In the genomic region with DNA sequence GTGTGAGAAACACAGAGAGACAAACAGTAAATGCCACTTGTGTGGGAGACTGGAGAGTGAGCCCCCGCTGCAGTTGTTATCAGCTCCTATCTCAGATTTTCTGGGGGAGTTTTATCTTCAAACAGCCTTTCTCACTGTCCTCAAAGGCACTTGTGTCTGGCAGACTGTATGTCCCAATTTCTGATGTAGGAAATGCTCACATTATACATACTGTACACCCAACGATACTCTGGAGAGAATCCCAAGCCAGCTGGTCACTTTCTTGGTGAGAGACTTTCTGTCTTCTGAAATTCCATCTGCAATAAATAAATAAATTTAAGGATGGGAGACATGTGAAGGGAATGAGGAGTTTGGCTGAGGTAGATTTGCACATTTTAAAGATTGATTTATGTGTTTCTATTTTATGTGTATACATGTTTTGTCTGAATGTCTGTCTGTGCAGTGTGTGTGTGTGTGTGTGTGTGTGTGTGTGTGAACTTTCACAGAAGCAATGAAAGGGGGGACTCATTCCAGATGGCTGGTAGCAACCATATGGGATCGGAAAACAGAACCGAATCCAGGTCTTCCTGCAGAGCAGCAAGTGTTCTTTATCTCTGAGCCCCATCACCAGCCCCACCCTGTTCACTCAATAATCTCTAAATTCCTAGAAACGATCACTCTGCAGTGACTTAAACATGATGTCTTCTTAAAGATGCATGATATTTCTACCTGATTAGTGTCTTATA, we compare ENCODE assay signal across 13 mouse cellular contexts.
"Had no signal": no experiment of that assay in that cellular context is flagged by ENCODE, and none has a peak within 500 bp of the region (broad histone marks: within the 10 kb centered on the region; RNA-seq: fewer than 3 reads in every experiment).

No protein-coding gene starts in this region.

- H3K27ac ChIP-seq: kidney, embryonic 15.5 days; liver, embryonic 13.5 days had no signal

- H3K27me3 ChIP-seq: kidney, embryonic 15.5 days; liver, embryonic 13.5 days had no signal

- H3K9me3 ChIP-seq: kidney, embryonic 15.5 days; liver, embryonic 13.5 days had no signal

- H3K4me3 ChIP-seq: kidney, embryonic 15.5 days; liver, embryonic 13.5 days had no signal

- H3K36me3 ChIP-seq: kidney, embryonic 15.5 days; liver, embryonic 13.5 days had no signal

- DNase-seq: kidney, adult 11 months; kidney, adult 8-10 months; kidney, postnatal 10 days; kidney, postnatal 36 days; liver, embryonic 13.5 days; lung, adult 2 months; lung, postnatal 14 days; lung, postnatal 4 days; midbrain, embryonic 14.5 days; thymus, adult 18-20 months; thymus, postnatal 36 days had no signal

- H3K9ac ChIP-seq: kidney, embryonic 15.5 days; liver, embryonic 13.5 days had no signal

- H3K4me2 ChIP-seq: kidney, embryonic 15.5 days; liver, embryonic 13.5 days; midbrain, embryonic 11.5 days had no signal

- H3K4me1 ChIP-seq: liver, embryonic 13.5 days had no signal
